Mouse (Mus musculus) cerebellum, postnatal 14 days (tissue): ENCODE measurements around the gene Myh2.

Experiments used
- DNase-seq, 2 experiments: peaks; one replicate each; pipeline ENCODE4 v3.0.0; 2021; ENCODE audit warnings: mixed read lengths in 2 of 2

The Myh2 gene

GRCm38 (mm10) chr11:67170727-67171126 lies at the start of gene Myh2:
TSS of gene Myh2 (plus strand) at chr11:67171027.
- DNase-seq = no peak

DNA sequence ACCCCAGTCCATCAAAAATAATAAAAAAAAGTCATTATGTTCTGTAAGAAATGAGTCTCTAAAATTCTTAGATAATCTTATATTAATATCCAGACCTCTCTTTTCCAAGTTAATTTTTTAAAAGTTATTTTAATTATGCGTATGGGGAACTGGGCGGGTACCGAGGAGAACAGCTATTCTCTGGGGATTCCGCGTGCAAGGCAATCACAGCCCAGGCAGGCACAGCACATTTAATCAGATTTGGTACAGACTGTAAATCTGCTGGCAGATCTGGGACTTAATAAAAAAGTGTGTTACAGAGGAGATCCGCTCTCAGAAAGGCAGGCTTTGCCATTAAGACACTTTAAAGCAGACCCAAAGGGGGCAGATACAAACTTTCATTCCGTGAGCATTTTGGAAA lies 45.9 kb upstream of the Myh2 start:
- no peak for DNase-seq

DNA sequence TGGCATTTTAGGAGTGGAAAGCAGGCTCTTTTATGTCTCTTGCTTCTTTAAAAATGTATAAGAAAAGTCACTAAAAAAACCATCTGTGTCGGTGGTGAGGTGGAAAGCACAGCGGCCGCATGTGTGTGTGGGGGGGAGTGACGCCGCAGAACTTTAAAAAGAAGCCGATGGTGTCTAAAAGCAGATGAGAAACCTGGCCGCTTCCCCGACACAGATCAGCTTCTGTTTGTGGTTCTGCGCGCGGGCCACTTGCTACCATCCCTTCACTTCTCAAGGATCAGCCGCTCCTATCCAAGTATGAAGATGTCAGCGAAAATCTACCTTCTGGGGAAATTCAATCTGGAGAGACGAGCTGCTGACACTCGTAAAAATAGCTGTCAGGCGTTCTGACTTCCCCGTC lies 45.5 kb upstream of the Myh2 start:
- DNase-seq = no peak

DNA sequence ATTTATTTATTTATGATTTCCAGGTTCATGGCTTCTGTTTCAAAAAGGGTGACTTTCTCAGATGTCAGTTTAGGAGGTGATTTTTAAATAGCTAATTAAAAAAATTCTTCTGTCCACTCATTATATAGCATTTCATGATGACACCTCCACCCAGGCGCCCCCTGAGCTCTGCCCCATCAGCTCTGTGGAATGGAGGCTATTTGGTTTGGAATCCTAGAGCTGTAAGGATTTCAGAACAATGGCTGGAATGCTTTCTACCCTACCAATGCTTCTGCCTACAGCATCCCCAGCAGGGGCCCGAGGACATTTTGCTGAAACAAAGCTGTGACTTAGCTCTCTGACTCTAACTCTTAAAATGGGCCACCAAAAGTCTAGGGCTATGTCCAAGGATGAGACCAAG lies 37.3 kb upstream of the Myh2 start:
- DNase-seq = no peak

DNA sequence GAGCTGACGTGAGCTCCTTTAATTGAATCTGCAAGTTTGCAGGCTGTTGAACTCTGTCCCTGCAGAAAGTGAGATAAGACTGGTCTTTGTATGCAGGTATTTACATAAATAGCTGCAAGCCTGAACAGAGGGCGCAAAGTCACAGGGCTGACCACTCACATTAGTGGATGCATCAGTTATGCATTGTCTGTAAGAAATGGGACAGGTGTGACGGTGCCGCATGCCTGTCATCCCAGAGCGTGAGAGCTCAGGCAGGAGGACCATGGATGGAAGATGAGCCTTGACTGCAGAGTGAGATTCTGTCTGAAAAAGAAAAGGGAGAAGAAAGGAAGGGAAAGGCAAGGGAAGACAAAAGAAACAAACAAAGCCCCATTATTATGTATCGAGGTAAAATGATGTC lies 36.2 kb upstream of the Myh2 start:
- no peak for DNase-seq

GRCm38 (mm10) chr11:67135532-67135931 lies 35.3 kb upstream of the Myh2 start:
- DNase-seq = no peak

DNA sequence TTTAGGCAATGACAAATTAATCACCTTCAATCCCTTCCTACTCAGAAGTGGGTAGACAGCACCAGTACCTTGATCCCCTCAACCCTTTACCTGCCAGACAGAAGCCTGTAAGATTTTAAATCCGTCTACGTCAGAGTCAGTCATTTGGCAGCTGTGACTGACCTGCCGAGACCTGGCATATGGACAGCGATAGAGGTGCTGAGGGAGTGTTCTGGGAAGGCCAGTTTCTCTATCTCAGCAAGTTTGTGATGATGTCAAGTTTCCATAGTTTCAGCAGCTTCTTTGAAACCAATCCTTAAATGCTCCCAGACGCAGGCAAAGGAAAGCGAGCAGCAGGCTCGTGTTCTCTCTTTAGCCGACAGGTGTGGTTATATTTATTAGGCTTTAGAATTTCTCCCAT lies 31.3 kb upstream of the Myh2 start:
- no peak for DNase-seq

DNA sequence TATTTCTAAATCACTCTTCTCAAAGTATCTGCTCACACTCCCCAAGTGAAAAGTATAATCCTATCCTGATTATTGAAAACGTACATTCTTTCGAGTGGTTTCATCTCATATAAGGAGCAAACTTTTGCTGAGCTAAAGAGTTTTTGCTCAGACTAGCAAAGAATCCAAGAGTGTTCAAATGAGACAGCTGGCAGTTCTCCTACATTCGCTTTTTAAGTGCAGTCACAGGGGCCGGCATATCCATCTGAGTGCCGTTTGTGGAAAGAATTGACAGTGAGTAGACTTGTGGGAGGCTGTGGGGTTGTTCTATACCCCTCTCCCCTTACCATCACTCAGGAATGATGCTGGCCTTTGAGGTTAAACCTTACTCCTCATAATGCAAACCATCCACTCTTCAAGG lies 30.7 kb upstream of the Myh2 start:
- no peak for DNase-seq

GRCm38 (mm10) chr11:67141031-67141430 lies 29.8 kb upstream of the Myh2 start:
- DNase-seq = no peak

DNA sequence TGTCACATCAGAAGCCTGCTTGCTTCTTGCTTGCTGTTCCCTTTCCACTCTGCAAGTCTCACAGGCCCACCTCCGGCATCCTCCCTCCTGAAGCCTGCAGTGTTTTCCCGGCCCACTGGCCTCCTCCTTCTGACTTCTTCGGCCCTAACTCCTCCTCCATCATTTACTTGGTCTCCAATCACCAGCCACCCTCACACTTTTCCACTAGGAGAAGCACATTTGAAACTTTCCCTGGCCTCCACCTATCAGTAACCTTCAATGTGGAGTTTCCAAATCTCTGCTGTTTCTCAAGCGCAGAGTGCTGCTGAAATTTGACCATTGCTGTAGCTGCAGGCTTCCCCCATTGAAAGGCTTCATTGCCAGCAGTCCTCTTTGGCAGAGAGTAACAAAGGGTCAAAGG lies 28.8 kb upstream of the Myh2 start:
- DNase-seq = no peak

DNA sequence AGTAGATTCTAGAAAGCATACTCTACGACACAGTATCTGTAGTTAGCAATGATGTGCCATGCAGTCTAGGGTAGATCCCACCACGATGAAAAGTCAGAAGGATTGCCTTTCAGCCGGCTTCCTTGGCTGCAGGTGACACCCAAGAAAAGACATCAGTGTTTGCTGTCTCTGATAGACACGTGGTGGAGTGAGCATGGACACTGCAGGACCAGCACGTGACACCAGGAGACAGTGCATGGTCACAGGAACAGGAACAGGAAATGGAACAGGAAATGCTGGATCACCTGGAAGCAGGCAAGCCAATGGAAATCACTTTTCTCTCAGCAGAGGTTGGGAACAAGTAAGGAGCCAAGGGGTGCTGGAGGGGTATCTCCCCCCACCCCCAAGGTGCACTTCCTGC lies 27.8 kb upstream of the Myh2 start:
- DNase-seq = no peak

GRCm38 (mm10) chr11:67143863-67144498 lies 26.8 kb upstream of the Myh2 start:
- no peak for DNase-seq

- DNase-seq = no peak
Observed at GRCm38 (mm10) chr11:67144559-67145265, 26.1 kb upstream of the Myh2 start.

DNA sequence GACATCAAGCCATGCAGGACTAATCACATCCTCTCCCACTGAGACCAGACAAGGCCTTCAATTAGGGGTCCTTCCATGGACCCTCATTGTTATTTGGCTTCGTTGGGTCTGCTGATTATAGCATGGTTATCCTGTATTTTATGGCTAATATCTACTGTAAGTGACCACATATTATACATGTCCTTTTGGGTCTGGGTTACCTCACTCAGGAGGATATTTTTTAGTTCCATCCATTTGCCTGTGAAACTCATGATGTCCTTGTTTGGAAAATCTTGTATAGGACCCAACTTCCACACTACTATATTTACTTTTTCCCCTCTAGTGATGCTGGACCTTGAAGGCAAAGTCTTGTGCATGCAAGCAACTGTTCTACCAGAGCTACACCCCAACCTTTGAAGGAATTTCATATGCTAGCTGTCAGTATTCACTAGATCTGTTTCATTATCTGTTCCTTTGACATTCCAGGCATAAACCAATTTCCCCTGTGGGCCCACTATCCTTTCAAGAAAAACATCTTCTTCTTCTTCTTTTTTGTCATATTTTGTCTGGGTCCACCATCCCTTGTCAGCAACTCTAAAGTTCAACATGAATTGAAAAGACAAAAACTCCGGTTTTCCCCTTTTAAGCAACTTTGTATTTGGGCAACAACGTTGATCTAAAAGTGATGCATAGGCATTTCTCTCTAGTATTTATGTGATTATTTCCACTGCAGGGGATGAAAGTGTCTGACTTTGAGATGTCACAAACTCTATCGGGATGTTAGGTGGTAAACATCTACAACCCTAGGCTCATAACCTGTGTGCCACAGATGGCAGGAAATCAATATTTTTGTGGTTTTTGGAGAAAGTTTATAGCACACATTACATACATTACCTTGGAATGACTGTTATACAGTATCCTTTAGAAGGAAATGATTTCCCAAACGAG lies 25.1 kb upstream of the Myh2 start:
- DNase-seq = no peak

DNA sequence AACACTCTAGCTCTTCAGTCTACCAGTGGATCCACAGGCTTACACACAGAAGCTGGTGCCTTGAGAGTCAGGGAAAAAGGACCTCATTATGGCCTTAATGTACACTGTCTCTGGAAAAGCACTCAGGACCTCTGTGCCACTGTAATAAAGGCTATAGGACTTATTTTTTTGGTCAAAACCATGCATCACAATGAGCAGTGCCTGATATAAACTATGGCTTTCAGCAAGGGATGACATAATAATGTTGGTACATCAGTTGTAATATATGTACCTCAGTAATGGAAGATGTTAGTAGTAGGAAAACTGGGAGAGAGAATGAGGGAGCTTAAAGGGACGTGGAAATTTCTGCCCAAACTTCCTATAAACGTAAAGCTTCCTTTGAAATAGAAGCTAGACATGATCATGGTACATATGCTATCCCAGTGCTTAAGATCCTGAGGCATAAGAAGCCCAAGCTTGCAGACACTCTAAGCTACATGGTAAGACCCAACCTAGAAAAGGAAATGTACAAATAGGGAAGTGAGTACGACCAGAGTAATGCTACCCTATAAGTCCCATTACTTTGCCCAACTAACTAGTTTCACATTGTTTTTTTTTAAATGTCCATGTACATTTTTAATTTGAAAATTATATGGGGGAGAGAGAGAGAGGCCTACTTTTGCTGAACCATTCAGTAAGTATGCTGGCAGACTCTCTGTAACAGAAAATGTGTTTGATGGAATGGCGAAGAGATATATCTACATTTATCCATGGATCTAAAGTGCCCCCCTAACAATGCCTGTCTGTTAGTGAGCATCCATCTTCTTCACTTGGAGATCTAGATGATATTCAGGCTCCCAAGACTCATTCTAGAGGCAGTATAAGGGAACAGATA lies 24.2 kb upstream of the Myh2 start:
- no peak for DNase-seq

GRCm38 (mm10) chr11:67147283-67147921 lies 23.4 kb upstream of the Myh2 start:
- DNase-seq = no peak

DNA sequence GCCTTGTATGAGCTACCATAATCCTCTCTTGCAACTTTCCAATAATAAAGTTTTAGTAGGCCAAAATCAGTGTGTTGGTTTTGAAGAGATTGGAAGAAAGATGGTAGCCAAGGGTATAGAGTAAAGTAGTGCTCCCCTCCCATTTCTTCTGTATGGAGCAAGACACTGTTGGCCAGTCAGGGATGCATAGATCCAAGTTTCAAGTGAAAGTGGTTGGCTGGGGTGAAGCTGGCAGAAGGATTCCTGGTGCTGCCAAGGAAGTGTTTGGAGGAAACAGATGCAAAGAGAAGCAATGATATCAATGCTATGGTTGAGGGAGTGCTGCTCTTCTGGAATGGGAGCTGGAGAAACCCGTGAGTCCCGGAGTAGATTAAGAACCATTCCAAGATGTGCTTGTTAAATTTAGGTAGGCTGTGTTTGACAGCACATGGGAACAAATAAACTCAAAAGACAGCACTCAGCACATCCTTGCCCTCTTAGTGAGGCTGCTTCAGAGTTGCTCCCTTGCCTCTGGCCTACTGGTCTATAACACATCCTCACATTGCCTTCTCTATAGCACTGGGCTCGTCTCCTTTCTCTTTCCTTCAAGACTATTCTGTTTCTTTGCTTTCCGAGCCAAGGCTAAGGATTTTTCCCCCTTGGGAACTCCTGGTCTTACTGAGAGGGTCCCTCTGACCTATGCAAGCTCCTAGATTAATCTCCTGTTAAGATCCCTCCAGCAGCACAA lies 22.4 kb upstream of the Myh2 start:
- no peak for DNase-seq

DNA sequence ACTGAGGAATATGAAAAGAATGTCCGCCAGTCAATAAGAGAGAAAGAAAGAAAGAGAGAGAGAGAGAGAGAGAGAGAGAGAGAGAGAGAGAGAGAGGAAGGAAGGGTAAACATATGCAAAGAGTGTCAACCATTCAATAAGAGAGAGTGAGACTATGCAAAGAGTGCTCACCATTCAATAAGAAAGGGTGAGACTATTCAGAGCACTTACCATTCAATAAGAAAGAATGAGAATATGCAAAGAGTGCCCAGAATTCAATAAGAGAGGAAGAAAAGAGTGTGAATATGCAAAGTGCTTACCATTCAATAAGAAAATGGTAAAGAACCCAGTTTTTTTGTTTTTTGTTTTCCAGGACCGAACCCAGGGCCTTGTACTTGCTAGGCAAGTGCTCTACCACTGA lies 20.6 kb upstream of the Myh2 start:
- DNase-seq = no peak

DNA sequence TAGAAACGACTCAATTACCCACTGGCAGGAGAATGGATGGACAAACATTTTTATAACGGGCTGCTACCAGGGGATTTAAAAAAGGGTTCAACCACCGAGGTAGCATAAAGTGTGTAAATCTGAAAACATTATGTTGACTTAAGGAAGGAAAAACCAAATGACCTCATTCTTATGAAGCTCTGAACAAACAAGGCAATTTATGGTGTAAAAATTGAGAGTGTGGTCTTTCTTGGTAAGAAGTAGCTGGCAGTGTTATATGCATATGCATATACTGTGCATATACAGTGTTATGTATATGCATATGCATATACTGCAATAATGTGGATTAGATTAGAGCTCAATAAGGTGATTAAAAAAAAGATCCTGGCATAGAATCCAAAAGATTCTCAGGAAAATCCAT lies 19.7 kb upstream of the Myh2 start:
- DNase-seq = no peak

- no peak for DNase-seq
Observed at GRCm38 (mm10) chr11:67151651-67152630, 18.9 kb upstream of the Myh2 start.
